Mouse (Mus musculus) effector memory CD4-positive, alpha-beta T cell, adult 7 months (primary cell): ENCODE results near the gene Ripor2. TPM values are rescaled to one million over a fixed set of nuclear protein-coding genes. Genes with fewer than 3 reads are reported as not detected.

ENCODE experiments used
- polyA plus RNA-seq: library from polyadenylated mRNA; unstranded; fragments of 100-300 nt; shearing (Covaris generic); gene quantifications from one replicate; pipeline ENCODE4 v1.2.1, GENCODE M21; 2017

The Ripor2 gene
- polyA plus RNA-seq: 358 TPM

DNA sequence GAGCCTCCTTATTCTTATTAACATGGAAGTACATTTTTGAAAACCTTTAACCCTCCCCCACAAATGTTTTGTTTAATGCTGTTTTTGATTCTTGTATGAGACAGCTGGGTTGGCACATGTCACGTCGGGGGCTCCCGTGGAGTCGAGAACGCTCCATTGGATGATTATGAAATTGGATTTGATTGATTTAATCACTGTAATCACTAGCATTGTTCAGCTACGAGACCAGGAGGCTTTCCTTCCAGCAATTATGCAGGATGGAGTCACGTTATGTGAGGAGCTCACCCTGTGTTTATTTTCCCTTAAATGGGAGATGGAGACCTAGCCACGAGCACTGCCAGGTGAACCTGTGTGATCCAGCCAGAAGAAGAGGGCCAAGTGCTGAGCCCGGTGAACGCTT lies at the start of gene Ripor2:
Gene Ripor2, plus strand, starts transcription at position 357 of the 400 bp plus-strand sequence.

DNA sequence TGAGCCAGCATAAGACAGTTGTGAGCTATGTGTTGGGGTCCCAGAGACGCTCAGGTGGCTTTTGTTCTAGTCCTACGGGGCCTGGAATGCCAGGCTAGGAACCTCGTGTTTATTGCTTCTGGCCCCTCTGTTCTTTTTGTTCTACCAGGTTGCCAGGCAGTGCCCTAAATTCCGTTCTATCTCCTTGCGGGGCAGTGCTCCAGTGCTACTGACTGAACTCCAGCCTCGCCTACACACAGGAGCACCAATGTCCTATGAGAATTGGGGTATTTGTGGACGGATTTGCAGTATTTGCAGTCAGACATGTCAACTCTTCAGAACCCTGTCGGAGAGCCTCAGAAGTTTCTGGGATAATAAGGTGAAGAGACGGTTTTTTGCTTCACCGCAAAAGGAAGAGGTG lies 159.0 kb downstream of the Ripor2 start, which contains the start of gene Armh2:
Gene Armh2, plus strand, starts transcription at position 205 of the 400 bp plus-strand sequence.

DNA sequence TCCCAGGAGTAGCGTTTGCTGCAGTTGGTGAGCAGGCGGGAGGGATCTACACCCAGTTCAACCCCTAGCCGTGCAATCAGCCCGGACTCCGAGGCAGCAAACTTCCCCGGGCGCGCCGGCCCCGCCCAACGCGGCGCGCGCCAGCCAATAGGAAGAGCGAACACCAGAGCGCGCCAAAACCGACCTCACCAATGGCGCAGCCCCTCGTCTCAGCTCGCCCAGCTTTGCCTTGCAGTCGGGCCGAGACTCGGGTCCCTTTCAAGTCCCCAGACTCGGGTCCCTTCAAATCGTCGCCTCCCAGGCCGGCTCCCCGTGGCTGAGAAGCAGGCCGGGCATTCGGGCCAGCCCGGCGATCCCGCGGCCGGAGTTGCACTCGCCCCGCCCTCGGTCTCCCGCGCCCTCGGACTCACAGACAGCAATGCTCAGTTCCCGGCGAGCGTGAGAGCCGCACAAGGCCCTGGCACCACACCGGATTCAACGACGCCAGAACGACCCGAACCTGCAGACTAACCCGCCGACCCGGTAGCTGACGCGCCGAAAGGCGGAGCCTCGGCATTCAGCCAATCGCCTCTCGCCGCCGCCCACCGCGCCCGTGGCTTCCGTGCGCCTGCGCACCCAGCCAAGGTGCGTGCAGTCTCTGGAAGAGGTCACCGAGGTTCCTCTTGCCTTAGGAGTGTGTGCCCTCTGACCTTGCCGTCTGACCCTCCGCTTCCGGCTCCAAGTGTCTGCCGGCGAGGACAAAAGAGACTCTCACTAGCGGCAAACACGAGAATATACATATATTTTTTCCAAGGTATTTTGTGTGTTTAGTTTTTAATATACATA lies 179.6 kb downstream of the Ripor2 start, which contains the start of gene Gmnn:
Gene Gmnn, minus strand, starts transcription at position 521 of the 825 bp plus-strand sequence.

Other genes starting within 250 kb of the Ripor2 start
- gene Armh2, start 159.0 kb downstream of the Ripor2 start, polyA plus RNA-seq: not detected
- gene Gmnn, start 179.7 kb downstream of the Ripor2 start, polyA plus RNA-seq: 15.1 TPM
- gene BC005537, start 219.5 kb downstream of the Ripor2 start, polyA plus RNA-seq: 20.7 TPM
- 42.6 TPM for gene Acot13, start 249.4 kb downstream of the Ripor2 start, polyA plus RNA-seq
- gene Tdp2, start 249.5 kb downstream of the Ripor2 start, polyA plus RNA-seq: 89.6 TPM